Mouse (Mus musculus) limb, embryonic 12.5 days (tissue): ENCODE measurements around the gene Rgs6. TPM values are rescaled to one million over a fixed set of nuclear protein-coding genes. Genes with fewer than 3 reads are reported as not detected.

Experiments
- ATAC-seq: fragments of 200-750 bp; cut with Nextera tagmentation; 2 replicates; pipeline ENCODE4 v1.8.0; 2017; ENCODE audit warnings: low read depth, moderate TSS enrichment; ENCODE audit not compliant: insufficient number of reproducible peaks, insufficient read depth, low FRiP score, low TSS enrichment
- H3K27ac ChIP-seq: fragments of 300-500 bp; sonication (generic); 2 replicates; pipeline ENCODE4 v1.5.1; 2016; ENCODE audit warnings: mild to moderate bottlenecking, moderate library complexity
- H3K27me3 ChIP-seq: fragments of 300-500 bp; sonication (generic); 2 replicates; pipeline ENCODE4 v1.6.1; 2016; ENCODE audit warnings: mild to moderate bottlenecking, moderate library complexity
- H3K36me3 ChIP-seq: fragments of 300-500 bp; sonication (generic); 2 replicates; pipeline ENCODE4 v1.6.1; 2016; ENCODE audit warnings: mild to moderate bottlenecking, moderate library complexity
- H3K4me1 ChIP-seq: fragments of 300-500 bp; sonication (generic); replicated peaks from 2 replicates; pipeline ENCODE4 v1.6.1; 2016
- H3K4me2 ChIP-seq: fragments of 300-500 bp; sonication (generic); 2 replicates; pipeline ENCODE4 v1.6.1; 2016; ENCODE audit warnings: mild to moderate bottlenecking, moderate library complexity
- H3K4me3 ChIP-seq: fragments of 300-500 bp; sonication (generic); replicated peaks from 2 replicates; pipeline ENCODE4 v1.5.1; 2016; ENCODE audit warnings: mild to moderate bottlenecking
- H3K9ac ChIP-seq: fragments of 300-500 bp; sonication (generic); replicated peaks from 2 replicates; pipeline ENCODE4 v1.6.1; 2016; ENCODE audit warnings: mild to moderate bottlenecking, moderate library complexity
- H3K9me3 ChIP-seq: fragments of 300-500 bp; sonication (generic); 2 replicates; pipeline ENCODE4 v1.6.1; 2016; ENCODE audit warnings: mild to moderate bottlenecking, moderate library complexity
- WGBS: fragments of 180-500 bp; shearing (Covaris S2); methylation state at CpG from one replicate; pipeline ENCODE4 v1.1.7; 2016; 5-methylcytosine and 5-hydroxymethylcytosine counted together
- polyA plus RNA-seq: library from polyadenylated mRNA; unstranded; fragments of >200 nt; fragmentation: Nextera tagmentation; extraction: Ambion mirVana; gene quantifications from 2 replicates; pipeline ENCODE4 v1.2.1, GENCODE M21; 2016

Gene Rgs6
- polyA plus RNA-seq, 1 experiment from 2014 or later = 0.56 TPM

DNA sequence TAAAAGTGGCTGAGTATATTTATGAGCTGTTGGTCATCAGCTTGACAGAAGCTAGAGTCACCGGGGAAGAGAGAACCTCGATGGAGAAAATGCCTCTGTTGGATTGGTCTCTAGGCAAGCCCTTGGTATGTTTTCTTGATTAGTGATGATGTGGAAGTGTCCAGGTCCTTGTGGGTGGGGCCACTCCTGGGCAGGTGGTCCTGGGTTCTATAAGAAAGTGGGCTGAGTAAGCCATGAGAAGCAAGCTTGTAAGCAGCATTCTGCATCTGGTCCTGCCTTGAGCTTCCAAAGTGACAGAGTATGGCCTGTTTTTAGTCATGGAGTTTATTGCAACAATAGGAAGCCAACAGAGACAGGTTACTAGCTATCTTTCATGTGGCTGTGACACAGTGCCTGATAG lies 10.9 kb downstream of the Rgs6 start:
- Histone ChIP-seq H3K9me3 (peaks cover 3% of the 10 kb centered on the region; the same call in 1 of the 2 replicates), H3K4me2 (no peak overlapping the region), H3K36me3 (no peaks in the 10 kb centered on the region), H3K9ac (no peak overlapping the region), H3K4me3 (no peak overlapping the region), H3K27ac (no peak overlapping the region), H3K27me3 (no peaks in the 10 kb centered on the region), H3K4me1 (peaks cover 10% of the 10 kb centered on the region; the same call in 1 of the 2 replicates)
- 75% methylated on average over 2 of the region's 2 CpGs for WGBS
- ATAC-seq = no peak

DNA sequence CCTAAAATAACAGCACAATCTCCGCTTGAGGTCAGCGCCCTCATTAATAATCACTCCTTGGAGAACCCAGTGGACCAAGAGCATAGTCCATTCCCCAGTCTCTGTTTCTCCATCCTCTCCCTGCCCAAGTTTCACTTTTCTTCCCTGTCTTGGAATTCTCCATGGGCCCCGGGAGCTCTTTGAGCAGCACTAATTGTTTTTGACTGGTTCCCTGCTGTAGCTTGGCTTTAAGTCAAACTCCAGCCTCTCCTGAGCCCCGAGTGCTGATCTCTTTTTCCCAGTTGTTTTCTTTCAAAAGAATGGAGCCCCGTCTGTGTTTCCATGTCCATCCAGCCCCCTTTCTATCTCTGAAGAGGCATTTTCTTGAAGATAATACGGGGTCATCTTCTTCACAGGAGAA lies 12.3 kb downstream of the Rgs6 start:
- peaks cover 10% of the 10 kb centered on the region; the same call in 1 of the 2 replicates for H3K4me1 ChIP-seq
- no peaks in the 10 kb centered on the region for H3K36me3 ChIP-seq
- H3K4me3 ChIP-seq = no peak overlapping the region
- no peak overlapping the region for H3K27ac ChIP-seq
- H3K4me2 ChIP-seq = no peak overlapping the region
- H3K9ac ChIP-seq = no peak overlapping the region
- no peaks in the 10 kb centered on the region for H3K27me3 ChIP-seq
- ATAC-seq = no peak
- no peaks in the 10 kb centered on the region for H3K9me3 ChIP-seq
- 83% methylated on average over 6 of the region's 6 CpGs for WGBS

DNA sequence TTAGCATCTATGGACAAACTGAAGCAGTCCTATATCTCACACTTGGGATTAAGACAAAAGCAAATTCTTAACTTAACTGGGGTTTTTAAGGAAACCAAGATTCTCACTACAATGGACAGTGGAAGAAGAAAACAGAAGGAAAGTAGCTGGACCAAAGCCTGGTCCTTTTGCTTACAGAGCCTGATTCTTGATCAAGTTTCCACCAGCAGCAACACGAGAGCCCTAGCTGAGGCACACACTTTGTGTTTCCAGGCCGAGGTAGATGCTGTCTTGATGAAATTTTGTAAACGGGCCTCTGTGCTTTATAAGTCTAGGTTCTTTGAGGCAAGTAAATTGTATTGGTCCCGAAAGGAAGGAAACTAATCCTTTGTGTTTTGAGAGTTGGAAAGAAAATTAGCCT lies 14.7 kb downstream of the Rgs6 start:
- Histone ChIP-seq H3K27ac (no peak overlapping the region), H3K36me3 (no peaks in the 10 kb centered on the region), H3K4me2 (no peak overlapping the region), H3K9ac (no peak overlapping the region), H3K4me3 (no peak overlapping the region), H3K27me3 (no peaks in the 10 kb centered on the region), H3K4me1 (peaks cover 10% of the 10 kb centered on the region; the same call in 1 of the 2 replicates), H3K9me3 (no peaks in the 10 kb centered on the region)
- no peak for ATAC-seq
- WGBS = 56% methylated on average over 4 of the region's 4 CpGs

DNA sequence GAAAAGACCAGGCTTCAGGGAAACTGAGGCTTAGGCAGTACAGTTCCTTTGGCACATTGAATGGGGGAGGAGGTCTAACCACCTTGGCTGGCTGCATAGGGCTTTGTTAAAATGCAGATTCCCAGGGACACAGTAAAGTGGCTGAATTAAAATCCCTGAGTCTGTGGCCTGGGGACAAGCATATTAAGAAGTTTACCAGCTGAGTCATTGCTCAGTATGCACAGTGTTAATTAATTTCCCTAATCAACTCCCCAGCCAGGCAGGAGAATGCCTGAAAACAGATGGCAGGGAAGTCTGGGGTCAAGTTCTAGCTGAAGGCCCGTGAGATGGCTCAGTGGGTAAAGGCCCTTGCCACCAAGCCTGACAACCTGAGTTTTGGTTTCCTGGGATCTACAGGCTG lies 15.2 kb downstream of the Rgs6 start:
- no peak overlapping the region for H3K4me2 ChIP-seq
- no peaks in the 10 kb centered on the region for H3K27me3 ChIP-seq
- no peak overlapping the region for H3K4me3 ChIP-seq
- no peaks in the 10 kb centered on the region for H3K36me3 ChIP-seq
- no peak for ATAC-seq
- H3K9ac ChIP-seq = no peak overlapping the region
- H3K27ac ChIP-seq = no peak overlapping the region
- peaks cover 10% of the 10 kb centered on the region; the same call in 1 of the 2 replicates for H3K4me1 ChIP-seq
- H3K9me3 ChIP-seq = no peaks in the 10 kb centered on the region
- 13% methylated on average over 1 of the region's 1 CpGs for WGBS

DNA sequence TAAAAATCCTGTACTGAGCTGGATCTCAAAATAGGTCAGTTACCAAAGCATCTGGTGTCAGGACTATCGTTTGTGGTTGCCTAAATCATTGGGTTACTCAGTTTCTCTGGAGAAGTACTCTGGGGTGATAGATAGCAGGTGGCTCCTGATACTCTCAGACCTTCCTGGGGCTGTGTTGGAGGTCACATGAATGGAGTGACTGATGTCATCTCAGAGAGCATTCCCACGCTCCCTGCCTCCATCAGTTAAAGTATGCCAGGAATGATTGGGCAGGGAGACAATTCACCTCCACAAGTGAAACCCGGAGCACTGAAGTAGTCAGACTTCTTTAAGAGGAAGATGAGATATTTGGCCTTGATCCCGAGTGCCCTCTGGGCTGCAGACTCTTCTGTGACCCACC lies 15.9 kb downstream of the Rgs6 start:
- no peak overlapping the region for H3K4me3 ChIP-seq
- no peaks in the 10 kb centered on the region for H3K36me3 ChIP-seq
- 72% methylated on average over 4 of the region's 4 CpGs for WGBS
- peaks cover 10% of the 10 kb centered on the region; the same call in 1 of the 2 replicates for H3K4me1 ChIP-seq
- no peak for ATAC-seq
- no peak overlapping the region for H3K27ac ChIP-seq
- H3K9me3 ChIP-seq = no peaks in the 10 kb centered on the region
- H3K27me3 ChIP-seq = no peaks in the 10 kb centered on the region
- H3K4me2 ChIP-seq = no peak overlapping the region
- no peak overlapping the region for H3K9ac ChIP-seq

DNA sequence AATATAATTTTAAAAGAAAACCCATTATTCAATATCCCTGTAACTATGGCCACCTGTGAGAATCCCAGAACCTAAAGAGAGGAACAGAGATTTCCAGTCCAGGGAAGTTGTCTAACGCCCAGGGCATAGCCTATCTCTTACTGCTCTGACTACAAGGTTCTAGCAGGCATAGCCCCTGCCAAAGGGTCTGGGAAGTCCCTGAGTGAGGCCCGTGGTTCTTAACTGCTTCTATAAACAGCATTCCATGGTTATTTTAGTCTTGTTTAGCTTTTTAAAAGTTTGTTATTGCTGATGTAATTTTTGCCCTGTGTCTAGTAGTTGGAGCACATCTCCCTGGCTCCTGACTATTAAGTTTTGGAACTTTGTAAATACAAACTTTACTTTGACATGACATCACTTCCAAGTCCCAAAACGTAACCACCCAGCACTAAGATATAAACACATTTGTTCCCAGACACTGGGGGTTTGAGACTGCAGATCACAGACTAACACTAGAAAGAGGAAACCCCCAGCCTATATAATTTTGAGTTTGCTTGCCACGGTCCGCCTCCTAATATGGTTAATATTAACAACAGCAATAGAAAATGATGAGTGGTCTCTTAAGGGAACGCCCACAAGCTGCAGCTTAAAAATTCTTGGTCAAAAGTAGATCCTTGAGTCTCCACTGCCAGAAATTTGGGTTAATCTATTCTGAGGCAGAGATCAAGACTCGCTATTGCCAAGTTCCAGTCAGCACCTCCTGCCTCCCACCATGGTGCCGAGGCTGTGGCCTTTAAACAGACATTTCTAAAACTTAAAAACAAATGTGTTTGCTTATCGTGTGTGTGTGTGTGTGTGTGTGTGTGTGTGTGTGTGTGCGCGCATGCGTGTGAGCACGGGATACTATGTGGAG lies 24.9 kb downstream of the Rgs6 start:
- no peak for ATAC-seq
- no peaks in the 10 kb centered on the region for H3K36me3 ChIP-seq
- peaks cover 33% of the 10 kb centered on the region for H3K27me3 ChIP-seq
- H3K4me3 ChIP-seq = no peak overlapping the region
- H3K4me2 ChIP-seq = no peak overlapping the region
- peaks cover 6% of the 10 kb centered on the region; the same call in 1 of the 2 replicates for H3K4me1 ChIP-seq
- no peaks in the 10 kb centered on the region for H3K9me3 ChIP-seq
- no peak overlapping the region for H3K9ac ChIP-seq
- 85% methylated on average over 13 of the region's 13 CpGs for WGBS
- H3K27ac ChIP-seq = no peak overlapping the region

DNA sequence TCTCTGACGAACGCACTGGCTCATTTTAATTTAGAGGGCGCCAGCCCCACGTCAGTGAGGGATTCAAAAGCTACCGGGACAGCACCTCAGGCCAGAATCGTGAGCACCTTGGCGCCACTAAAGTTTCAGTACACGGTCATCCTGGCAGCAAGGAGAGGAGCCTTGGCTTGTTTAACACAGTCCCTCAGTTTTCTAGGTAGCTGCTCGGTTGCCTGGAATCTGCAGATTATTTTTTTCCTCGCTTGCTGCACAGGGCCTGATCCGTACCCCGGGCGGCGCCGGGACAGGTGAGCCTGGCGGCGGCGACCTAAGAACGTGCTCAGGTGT lies 28.4 kb downstream of the Rgs6 start:
- peaks cover 9% of the 10 kb centered on the region for H3K4me1 ChIP-seq
- peak overlapping the region; percentile 93 for H3K4me2 ChIP-seq
- H3K9ac ChIP-seq = peak overlapping the region; percentile 60; the same call in 1 of the 2 replicates
- no peak overlapping the region for H3K27ac ChIP-seq
- H3K9me3 ChIP-seq = no peaks in the 10 kb centered on the region
- peak overlapping the region; percentile 54 for H3K4me3 ChIP-seq
- H3K36me3 ChIP-seq = no peaks in the 10 kb centered on the region
- H3K27me3 ChIP-seq = peaks cover 58% of the 10 kb centered on the region
- 4% methylated on average over 19 of the region's 19 CpGs for WGBS
- ATAC-seq = no peak

DNA sequence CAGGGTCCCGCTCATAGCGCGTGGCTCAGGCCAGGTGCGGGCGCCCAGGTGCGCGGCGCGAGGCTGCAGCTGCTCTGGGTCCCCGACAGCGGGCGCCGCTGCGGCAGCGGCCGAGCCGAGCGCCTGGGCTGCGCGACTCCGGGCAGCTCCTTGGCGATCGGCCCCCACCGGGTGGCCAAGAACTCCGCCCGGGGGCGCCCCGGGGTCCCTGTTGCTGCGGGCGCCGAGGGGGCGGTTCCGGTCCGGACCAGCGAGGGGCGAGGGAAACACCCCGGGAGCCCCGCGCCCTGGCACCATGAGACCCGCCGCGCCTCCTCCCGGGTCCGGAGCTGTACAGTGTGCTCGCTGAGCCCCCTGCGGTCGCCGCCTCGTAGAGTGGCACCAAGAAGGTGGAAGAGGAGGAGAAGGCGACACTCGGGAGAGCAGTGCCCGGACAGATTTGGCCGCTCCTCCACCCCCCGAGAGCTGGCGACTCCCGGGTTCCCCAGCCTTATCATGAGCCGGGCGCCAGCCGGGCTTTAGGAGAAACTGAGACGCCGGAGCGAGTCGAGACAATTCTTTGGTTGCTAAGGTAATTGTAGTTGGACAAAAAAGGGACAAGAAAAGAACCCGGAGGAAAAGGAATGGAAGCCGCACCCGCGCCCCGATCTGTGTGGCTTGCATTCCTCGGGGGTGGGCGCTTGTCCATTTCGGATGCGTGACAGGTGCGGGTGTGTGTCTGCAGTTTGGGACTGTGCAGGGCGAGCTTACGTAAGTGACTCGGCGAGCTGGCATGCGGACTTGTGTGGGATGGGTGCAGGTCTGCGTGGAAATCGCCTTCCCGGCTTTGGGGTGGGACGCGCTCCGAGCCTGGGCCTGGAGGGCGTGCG lies 29.0 kb downstream of the Rgs6 start:
- H3K4me1 ChIP-seq = peaks cover 9% of the 10 kb centered on the region
- no peak overlapping the region for H3K27ac ChIP-seq
- peaks cover 58% of the 10 kb centered on the region for H3K27me3 ChIP-seq
- peak overlapping the region; percentile 60 for H3K9ac ChIP-seq
- H3K4me3 ChIP-seq = peak overlapping the region; percentile 54
- H3K4me2 ChIP-seq = peak overlapping the region; percentile 93
- WGBS = under 1% methylated on average over 84 of the region's 86 CpGs
- no peaks in the 10 kb centered on the region for H3K9me3 ChIP-seq
- peak; percentile 63; the same call in 1 of the 2 replicates for ATAC-seq
- H3K36me3 ChIP-seq = no peaks in the 10 kb centered on the region

DNA sequence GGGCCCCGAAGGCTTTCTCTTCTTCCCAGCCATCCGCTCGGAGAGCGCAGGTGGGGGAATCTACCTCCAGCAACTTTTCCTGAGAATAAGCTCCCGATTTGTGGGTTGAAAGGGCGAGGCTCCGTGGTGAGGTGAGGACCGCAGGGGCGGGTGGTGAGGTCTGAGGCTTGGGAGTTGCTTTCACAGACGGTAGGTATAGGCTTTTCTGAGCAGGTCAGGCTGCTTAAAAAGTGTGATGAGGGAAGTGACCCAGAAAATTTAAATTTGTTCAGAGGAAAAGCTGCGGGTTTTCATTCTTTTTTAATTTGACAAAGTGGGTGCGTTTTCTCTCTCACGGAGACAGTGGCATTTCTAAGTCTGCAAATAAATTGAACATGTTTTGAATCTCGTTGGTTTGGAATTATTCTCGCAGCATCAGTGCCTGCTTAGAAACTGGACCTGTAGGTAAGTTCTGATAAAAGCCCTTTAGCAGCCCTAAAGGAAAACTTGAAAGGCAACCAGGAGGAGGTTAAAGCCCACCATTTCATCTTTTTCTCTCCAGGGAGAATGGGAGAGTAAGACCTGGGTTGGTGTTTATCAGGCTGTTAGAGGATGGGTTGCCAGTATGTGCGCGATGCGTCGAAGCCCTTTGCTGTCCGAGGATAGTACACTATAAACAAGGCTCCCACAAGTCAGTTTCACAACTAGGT lies 29.7 kb downstream of the Rgs6 start:
- Histone ChIP-seq H3K9me3 (no peaks in the 10 kb centered on the region), H3K36me3 (no peaks in the 10 kb centered on the region), H3K27me3 (peaks cover 58% of the 10 kb centered on the region), H3K27ac (no peak overlapping the region), H3K9ac (no peak overlapping the region; the same call in 1 of the 2 replicates), H3K4me2 (peak overlapping the region; percentile 93), H3K4me1 (peaks cover 9% of the 10 kb centered on the region), H3K4me3 (peak overlapping the region; percentile 54)
- 20% methylated on average over 20 of the region's 20 CpGs for WGBS
- ATAC-seq = no peak

DNA sequence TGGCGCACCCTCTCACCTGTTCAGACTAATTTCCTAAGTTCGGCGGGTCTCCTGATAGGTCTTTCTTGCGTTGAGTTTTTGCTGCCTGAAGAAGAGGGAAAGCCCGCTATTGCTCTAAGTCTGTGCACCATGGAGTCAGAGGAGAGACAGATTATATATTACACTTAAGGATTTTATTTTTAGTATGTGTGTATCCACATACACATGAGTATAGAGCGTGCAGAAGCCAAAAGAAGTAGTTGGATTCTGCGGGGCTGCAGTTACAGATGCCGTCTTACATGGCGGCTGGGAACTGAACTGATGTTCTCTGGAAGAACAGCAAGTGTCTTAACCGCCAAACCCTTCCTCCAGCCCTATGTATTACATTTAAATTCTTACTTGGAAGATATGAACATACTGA lies 52.3 kb downstream of the Rgs6 start:
- no peaks in the 10 kb centered on the region for H3K9me3 ChIP-seq
- no peak overlapping the region for H3K27ac ChIP-seq
- 90% methylated on average over 10 of the region's 10 CpGs for WGBS
- ATAC-seq = no peak
- no peaks in the 10 kb centered on the region for H3K4me1 ChIP-seq
- H3K4me3 ChIP-seq = no peak overlapping the region
- no peaks in the 10 kb centered on the region for H3K36me3 ChIP-seq
- no peaks in the 10 kb centered on the region for H3K27me3 ChIP-seq
- H3K4me2 ChIP-seq = no peak overlapping the region
- H3K9ac ChIP-seq = no peak overlapping the region

DNA sequence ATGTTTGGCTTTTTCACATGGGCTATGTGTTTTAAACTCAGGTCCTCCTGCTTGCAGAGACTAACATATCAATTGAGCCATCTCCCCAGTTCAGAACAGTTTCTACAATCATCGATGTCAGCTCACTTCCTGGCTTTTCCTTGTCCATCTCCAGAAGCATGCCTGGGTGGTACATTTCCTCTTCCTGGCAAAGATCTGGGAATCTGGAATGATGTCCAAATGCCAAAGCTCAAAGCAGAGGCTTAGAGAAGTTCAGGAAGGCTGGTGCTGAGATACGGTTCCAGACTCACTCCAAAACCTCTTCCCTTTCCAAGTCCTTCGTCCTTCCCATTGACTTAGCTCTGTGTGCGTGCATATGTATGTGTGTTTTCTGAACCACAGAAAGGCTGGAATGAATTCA lies 59.8 kb downstream of the Rgs6 start:
- Histone ChIP-seq H3K36me3 (no peaks in the 10 kb centered on the region), H3K27ac (no peak overlapping the region), H3K4me2 (no peak overlapping the region), H3K4me1 (no peaks in the 10 kb centered on the region), H3K4me3 (no peak overlapping the region), H3K27me3 (no peaks in the 10 kb centered on the region), H3K9me3 (no peaks in the 10 kb centered on the region), H3K9ac (no peak overlapping the region)
- 88% methylated on average over 4 of the region's 4 CpGs for WGBS
- ATAC-seq = no peak
